Mouse (Mus musculus) ES-E14 (cell line): Measurements from ENCODE around the gene Fntb.

Experiments
- CHD2 ChIP-seq: IDR thresholded peaks from 2 replicates; pipeline ENCODE4 v1.6.1; 2014; ENCODE audit warnings: mild to moderate bottlenecking, low read depth, low read length, inconsistent platforms
- HCFC1 ChIP-seq: IDR thresholded peaks from 2 replicates; pipeline ENCODE4 v1.6.1; 2012; ENCODE audit warnings: low read length, inconsistent platforms, borderline replicate concordance; ENCODE audit not compliant: insufficient read depth
- MAFK ChIP-seq: IDR thresholded peaks from 2 replicates; pipeline ENCODE4 v1.6.1; 2014; ENCODE audit warnings: mild to moderate bottlenecking, low read depth, low read length, inconsistent platforms; ENCODE audit not compliant: insufficient read depth
- ZC3H11A ChIP-seq: IDR thresholded peaks from 2 replicates; pipeline ENCODE4 v1.6.1; 2012; ENCODE audit warnings: low read depth, mild to moderate bottlenecking, inconsistent platforms, low read length, borderline replicate concordance
- ZNF384 ChIP-seq: IDR thresholded peaks from 2 replicates; pipeline ENCODE4 v1.6.1; 2012; ENCODE audit warnings: low read depth, low read length, inconsistent platforms

- no peak for TF ChIP-seq CHD2
- TF ChIP-seq HCFC1 = no peak
- TF ChIP-seq MAFK = no peak
- no peak for TF ChIP-seq ZC3H11A
- TF ChIP-seq ZNF384 = no peak
Measured at GRCm38 (mm10) chr12:76887941-76888340, 122.6 kb downstream of the Fntb start.
